Mouse (Mus musculus): ENCODE data around the gene Tmem170b.

The Tmem170b gene

DNA sequence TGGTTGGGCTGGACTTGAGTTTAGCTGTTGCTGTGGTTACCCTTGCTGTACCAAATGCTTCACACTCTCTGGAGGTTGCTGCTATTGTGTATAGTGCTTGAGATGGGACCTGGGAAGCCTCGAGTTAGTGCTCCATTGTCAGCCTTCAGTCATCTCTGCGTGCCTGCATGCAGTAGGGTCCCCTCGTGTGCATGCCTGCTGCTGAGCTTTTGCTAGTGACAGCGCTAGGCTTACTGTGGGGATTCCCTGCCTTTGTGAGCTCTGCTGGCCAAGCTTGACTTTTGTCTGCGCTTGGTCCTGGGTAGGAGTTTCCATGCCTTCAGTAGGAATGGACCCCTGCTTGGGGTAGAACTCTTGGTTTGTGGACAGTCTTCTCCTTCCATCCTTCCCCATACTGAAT is 9.3 kb downstream of the Tmem170b start:
- DNase-seq: no peak

DNA sequence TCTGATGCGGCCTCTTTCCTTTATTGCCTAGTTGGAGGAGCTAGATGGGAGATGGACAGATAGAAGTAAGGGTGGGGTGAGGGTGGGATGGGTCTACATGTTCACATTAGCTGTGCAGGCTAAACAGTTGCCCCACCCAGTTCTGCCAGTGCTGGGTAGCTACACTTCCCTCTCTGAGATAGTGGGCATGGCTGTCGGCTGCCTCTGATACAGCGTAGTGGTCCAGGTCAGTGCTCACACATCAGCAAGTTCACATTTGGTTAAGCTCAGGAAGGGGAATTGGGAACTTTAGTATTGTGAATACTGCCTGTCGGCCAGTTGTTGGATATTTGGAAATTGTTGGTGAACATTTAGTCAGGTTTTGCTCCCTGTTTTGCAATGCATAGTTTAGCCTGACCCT is 13.8 kb downstream of the Tmem170b start:
- no peak for DNase-seq

DNA sequence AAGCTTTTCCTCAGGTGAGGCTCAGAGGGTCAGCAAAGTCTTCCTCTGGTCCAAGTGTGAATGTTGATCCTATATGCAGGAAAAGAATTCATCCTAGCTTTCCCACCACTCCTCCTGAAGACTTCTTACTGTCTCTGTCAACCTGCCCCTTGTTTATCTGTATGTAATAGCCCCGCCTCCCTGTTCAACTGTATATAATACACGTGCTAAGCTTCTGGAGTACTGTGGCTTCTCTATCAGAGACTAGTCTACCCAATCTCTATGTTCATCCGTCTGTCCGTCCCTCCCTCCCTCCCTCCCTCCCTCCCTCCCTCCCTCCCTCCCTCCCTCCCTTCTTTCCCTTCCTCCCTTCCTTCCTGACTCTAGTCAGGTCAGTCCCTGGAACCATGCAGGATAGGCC is 14.4 kb downstream of the Tmem170b start:
- DNase-seq: no peak

DNA sequence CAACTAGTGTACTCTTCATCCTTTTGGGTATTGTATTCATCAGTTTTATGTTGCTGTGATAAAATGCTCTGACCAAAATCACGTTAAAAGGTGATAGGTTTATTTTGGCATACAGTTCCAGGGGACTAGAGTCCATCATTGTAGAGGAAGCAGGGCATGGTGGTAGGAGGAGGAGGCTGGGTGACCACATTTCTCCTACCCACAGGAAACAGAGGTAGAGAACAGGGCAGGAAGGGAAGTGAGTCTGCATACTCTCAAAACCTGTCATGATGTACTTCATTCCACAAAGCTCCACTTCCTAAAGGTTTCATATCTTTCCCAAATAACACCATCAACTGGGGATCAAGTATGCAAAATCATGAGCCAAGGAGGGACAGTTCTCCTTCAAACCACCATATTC is 18.4 kb downstream of the Tmem170b start:
- no peak for DNase-seq

DNA sequence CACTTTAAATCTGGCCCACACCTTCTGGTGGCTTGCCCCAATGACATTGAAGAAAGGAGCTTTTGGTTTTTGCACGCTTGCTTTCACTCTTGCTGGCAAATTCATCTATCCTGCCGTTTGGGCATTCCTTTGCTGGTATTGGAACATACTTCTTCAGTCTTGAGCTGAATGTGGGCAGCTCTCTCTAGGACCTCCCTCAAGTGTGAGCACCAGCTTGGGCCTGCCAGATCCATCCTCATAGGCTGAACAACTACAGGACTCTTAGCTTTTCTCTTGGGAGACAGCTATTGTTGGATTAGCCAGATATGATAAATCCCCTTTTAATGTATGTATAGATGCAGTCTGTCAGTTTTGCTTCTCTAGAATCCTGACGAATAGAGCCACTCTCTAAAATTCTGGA is 19.5 kb downstream of the Tmem170b start:
- no peak for DNase-seq

DNA sequence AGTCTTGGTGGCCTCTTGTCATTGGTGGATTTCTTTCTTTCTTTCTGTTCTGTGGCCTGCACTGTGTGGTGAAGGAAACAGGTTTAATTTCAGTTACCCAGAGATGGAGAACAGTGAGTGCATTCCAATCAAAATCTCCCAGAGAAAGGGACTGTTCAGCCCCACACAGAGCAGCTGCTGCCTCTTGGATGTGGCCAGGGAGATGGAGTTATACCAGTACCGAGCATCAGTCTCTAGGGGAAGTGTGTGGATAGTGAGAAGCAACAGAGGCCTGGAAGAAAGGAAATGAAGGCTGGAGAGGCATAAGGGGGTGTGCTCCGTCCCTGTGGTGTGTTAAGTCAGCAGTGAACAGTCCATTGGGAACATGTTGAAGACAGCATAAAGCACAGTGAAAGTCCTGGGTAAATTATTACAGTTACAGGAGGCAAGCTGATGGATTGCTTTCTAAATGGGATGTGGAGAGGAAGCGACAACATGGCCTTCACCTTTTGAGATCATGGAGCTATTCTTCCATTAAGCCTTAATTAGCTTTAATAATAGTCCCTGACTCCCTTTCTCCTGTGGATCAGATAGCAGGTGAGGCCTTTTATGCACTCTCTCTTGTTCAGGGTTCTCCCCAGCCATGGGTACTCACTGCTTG is 21.7 kb downstream of the Tmem170b start:
- no peak for DNase-seq

DNA sequence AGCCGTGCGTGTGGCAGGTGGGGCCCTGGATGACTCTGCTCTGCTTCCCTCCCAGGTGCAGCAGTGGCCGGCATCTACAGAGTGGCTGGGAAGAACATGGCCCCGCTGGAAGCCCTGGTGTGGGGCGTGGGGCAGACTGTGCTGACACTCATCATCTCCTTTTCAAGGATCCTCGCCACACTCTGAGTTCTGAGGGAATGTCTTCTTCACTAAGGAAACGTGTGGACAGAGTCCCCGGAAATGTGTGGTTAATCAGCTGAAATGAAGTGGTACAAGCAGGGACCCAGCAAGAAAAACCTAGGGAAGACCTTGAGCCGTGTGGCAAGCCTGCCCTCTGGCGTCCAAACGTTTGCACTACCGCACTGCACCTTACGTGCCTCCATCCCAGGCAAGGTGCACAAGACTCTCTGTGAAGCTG is 28.7 kb downstream of the Tmem170b start:
- peak; percentile 75 to 84 for DNase-seq

DNA sequence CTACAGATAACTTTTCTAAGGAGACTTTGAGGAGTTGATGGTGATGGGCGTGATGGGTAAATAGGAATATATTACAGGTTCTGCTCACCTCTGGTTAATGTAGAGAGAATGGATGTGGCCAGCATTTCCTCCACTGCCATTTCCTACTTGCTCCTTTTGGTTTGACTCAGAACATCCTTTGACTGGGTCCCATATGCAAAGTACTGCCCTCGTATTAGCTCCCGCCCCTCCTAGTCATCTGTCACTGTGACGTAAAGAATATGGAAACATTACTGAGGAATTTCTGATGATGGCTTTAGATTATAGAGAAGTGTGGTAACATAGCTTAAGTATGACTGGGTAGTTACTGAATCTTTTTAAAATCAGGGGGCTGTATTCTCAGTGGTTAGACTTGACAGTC is 32.4 kb downstream of the Tmem170b start:
- no peak for DNase-seq

DNA sequence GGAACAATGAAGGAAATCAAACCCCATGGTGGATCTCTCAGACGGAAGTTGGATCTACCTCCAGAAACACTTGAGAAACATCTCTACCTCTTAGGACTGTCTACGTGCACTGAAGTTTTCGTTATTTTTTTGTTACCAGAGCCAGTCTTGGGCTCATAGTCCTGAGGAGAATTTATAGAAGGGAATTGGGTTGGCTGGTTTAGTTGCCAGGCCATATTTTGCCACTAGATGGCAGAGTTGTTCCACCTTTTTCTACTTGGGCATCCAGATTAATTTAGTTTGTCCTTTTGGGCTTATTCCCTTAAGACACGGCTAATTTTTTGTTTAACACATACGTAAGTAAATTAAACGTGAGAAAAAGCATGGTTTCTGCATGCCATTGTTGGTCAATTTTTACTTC is 37.1 kb downstream of the Tmem170b start:
- peak in 1 of 2 experiments; percentile 82 for DNase-seq

DNA sequence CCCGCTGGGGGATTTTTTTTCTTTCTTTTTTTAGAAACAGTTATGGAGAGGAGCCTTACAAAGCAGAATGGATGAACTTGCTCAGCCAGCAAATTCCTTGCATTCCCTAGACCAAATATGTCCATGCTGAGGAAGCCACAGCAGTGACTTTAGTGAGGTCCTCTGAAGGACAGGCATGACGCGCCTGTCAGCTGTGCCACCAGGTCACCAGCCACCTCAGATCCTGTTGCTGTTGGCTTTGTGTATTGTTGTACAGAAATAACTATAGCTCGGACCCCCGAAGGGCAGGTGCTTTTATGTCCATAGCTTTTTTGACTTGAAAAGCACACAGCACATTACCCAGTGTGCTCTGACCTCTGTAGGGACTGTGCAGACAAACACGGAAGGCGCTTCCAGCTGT is 38.1 kb downstream of the Tmem170b start:
- DNase-seq: peak; percentile 40 to 64

DNA sequence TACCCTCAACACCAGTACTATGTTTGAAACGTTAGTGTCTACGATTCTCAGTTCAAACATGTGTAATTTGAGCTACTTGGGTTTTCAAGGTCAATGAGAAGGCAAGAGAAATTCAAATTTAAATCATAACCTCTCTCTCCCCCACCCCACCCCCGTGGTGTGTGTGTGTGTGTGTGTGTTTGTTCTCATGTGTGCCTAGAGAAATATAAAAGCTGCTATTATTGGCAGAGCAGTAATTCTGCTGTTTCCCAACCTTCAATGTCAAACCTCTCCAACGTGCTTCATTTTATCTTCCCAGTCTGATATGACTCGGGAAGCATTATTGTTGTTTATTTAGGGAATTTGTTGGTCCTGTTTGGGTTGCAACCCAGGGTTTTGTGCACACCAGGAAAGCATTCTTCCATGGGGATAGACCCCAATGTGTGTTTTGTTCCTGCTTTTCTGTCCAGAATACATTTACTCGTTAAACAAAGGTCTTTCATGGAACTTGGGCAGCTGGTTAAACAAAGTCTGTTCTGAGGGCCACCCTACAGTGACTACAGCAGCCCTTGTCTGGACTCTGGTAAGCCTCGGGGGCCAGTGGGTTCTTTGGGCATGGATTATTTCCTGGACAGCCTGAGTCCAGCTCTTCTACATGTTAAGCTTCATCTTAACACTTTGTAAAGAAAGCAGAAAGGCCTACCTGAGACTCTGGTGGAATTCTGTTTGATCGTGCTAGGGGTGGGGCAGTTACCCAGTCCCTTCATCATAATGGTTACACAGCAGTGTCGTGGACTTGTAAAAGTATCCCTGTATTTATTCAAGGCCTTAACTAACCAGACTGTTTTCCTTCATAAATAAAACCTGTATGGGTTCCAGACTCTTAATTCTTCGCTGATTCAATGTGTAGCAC is 39.1 kb downstream of the Tmem170b start:
- no peak for DNase-seq

DNA sequence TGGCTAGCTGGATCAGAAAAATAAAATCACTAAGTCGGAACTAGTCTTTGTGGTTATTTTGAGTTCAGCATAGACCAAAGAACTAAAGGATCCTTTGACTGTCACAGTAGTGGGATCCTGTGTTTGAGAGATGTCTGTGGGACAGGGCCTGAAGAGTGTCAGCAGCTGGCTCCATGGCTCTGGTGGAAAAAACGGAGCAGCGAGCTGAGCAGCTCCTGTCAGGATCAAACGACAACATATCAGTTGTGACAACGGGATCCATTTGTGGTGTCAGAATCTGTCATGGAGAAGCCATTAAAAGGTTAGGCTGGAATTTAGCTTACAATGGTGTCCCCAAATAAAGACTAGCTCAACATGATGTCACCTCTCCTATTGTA is 39.8 kb downstream of the Tmem170b start:
- DNase-seq: no peak

DNA sequence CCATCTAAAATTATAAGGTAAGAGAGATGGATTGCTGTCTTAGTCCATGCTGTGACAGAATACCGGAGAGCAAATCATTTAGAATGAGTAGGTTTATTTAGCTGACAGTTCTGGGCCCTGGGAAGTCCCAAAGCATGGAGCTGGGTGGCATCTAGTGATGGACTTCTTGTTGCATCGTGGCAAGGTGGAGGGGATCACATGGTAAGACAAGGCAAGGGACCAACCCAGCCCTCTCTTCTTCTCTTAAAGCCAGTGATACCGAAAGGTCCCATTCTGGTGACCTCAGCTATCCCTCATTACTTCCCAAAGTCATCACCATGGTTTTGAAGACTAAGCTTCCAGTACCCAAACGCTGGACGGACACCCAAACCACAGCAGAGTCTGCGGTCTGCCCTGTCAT is 42.3 kb downstream of the Tmem170b start:
- DNase-seq: no peak

DNA sequence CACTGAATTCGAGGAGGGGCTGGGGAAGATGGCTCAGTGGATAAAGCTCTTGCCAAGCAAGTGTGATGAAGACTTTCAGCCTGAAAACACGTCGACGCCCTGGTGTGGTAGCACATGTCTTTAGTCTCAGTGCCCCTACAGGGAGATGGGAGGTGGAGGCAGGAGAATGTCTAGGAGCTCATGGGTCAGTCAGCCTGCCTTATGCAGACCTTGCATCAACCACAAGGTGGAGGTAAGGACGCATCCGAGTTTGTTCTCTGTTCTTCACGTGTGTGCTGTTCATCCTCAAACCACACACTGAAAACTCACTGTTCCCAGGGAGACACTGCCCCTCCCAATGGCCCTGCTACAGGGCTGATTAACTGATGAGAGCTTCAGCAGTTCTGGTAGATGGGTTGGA is 45.0 kb downstream of the Tmem170b start:
- DNase-seq: peak in 1 of 2 experiments; percentile 14

DNA sequence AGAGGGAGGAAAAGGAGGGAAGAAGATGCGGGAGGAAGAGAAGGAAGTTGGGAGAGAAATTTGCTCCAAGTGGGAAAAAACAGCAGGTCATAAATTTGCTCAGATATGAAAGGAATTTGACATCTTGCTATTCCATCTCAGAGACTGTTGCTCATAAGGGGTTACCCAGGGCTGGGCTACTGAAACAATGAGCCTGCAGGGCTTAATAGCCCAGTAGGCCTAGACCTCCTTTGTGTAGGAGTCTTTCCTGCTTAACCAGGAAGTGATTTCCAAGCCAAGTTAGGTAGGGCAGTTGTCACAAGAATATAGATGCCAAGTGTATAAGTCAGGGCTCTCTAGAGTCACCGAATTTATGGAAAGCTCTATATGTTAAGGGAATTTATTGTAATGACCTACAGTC is 48.1 kb downstream of the Tmem170b start:
- no peak for DNase-seq

DNA sequence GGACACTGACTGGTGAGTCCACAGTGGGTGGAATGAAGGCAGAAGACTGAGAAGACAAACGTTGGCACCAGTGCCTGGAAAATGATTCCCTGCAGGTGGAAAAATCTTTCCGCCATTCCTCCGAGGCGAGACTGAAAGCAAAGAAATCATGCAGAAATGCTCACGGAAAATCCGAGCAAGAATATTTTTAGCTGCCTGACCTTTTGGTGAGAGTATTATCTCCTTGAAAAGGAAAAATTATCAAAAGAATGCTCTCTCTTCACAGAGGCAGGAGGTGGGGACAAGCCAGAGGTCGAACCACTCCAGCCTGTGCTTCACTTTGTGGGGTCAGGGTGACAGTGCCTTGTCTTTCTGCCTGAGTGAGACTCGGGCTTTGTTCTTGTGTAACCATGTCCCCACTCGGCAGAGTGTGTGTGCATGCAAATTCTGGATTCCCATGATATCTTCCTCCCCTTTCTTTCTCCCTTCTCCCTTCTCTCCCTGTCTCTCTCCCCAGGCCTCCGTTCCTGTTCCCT is 49.9 kb downstream of the Tmem170b start:
- no peak for DNase-seq

DNA sequence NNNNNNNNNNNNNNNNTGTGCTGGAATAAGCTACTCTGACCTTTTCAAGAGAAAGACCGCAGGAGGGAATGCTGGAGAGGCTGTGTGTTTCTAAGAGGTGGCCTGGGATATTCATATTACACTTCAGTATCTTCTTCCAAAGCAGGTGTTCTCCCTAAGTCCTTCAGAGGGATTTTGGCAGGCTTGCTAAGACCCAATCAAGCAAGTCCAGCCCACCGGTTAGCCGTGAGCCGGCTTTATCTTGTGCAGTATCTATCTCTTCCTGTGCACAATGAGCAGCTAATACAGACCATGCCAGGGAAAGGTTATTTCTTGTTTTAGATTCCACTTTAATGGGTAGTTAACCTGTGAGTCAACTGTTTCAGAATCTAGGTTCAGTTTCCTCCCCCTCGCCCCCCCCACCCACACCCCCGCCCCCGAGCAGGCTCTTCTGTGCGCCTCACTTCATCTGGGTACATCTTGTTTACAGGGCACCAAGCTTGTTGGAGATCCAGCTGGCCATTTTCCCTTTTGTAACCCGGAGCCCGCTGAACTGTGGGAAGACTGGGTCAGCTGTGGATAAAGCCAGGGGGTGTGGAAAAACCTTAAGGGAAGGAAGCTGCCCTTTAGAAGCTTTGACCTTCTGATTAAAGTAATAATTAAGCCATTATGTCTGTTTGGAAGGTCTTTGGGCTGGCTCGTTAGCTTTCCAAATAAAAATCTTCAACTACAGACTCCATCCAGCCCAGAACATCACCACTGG is 54.5 kb downstream of the Tmem170b start:
- DNase-seq: no peak

DNA sequence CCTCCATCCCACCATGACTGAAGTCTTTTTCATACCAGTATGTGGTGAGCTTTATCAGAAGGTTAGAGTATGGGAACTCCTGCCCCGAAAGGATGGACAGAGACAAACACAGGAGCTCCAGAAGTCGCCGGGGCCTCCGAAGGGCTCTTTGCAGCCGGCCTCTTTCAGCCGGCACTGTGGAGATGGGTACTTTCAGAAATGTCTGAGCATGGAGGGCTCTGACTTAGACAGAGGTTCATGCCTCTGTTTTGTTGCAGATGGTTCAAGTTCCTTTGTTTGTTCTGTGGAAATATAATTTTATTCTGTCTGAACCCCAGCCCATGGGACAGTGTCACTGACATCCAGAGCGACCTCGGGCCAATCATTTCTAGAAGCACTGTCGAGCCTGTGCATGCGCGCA is 55.4 kb downstream of the Tmem170b start:
- DNase-seq: no peak

DNA sequence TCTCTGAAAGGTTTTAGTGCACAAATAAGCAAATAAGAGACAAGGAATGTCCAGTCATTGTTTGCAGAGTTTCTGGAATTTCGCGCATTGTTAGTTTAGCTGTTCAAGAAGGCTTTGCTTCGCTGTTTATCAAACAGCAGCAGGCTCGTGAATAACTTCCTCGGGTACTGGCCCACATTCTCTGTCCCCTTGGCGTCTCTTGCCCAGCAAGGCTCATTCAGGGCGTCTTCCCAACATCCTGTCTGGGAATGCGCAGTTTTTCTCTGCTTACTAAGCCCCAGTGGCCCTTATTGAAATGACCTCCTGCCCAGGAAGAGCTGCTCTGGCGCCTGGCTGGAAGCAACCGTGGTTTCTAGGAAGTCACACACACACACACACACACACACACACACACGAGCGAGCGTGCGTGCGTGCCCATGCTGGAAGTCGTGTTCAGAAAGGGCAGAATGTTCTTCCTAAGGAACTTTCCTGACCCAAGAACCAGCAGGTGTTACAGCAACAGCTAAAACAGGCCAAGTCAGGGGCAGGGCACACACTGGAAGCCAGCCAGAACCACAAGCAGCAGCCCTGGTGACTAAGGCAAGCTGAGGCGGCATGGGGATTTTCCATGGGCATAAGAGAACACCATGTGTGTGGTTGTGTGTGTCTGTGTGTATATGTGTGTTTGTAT is 56.8 kb downstream of the Tmem170b start:
- DNase-seq: peak; percentile 74 to 89

DNA sequence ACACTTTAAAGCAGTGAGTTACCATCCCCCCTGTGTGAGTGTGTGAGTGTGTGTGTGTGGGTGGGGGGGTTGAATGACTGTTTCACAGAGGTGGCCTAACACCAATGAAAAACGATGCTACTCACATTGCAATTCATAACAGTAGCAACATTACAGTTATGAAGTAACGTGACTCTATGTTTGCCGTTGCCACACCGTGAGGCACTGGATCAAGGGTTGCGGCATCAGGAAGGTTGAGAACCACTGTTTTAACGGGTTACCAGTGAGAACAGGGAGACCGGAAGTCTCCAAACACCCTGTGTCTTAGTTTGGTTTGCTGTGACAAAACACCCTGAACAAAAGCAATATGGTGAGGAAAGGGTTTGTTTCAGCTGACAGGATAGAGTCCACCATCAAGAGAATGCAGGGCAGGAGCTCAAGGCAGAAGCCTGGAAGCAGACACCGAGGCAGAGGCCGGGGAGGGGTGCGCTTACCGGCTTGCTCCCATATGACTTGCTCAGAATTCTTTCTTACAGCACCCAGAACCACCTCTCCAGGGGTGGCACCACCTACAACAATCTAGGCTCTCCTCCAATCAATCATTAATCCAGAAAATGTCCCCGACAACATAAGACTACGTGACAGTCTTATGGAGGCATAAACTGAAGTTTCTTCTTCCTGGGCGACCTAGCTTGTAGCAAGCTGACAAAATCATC is 57.9 kb downstream of the Tmem170b start:
- DNase-seq: no peak

DNA sequence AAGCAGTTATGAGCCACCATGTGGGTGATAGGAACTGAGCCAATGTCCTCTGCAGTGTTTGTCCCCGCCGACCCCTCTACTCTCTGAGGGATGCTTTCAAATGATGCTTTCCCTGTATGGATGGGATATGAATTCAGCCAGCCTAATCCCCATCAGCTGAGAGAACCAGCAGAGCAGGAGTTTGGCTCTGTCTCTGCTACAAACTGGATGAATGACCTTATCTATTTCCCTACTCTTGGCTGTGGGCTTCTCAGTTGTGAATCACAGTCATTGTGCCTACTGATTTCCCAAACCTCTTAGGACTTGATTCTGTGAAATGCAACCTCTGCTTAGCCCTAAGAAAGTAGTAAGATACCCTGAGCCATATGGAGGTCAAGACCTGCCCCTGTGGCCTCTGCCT is 64.2 kb downstream of the Tmem170b start:
- DNase-seq: no peak

DNA sequence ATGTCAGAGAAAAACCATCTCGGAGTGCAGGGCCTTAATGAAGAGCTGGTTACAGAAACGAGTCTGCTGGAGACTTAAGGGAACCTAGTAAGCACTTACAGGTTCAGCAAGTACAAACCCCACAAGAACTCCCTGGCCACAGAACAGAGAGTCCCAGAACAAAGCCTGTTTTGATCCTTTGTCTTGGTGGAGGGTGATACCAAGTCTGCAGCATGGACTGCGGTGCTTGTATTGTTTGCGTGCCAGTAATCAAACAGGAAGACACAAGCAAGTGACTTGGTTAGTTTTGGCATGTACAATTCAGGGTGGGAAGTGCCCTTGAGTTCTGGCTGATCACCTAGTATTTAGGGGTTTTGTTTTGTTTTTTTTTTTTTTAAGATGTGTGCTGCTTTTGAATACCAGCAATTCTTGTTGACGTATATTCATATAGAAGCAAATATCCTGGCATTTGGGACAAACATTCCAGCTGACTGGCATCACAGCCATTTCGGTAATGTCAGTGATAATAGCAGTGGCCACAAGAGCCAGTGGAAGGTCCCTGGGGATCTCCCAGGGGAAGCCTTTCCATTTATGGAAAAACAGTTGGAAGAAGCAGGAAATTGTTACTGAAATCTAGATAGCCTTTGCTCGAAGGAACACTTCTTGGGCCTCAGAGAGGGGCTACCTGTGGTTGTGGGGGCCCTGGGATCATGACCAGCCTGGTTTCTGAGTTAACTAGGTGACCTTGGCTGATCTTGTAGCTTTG is 64.9 kb downstream of the Tmem170b start:
- DNase-seq: no peak

Measured in lung, postnatal 4 days (tissue).